Mouse (Mus musculus) c-Kit-positive CD71-positive TER-119-negative erythroid progenitor cells, embryonic 14.5 days (primary cell): Measurements from ENCODE around the gene L3mbtl2.

Source experiments
- DNase-seq: peaks from one replicate; pipeline ENCODE4 v3.0.0-alpha.2; 2013; ENCODE audit warnings: low read depth

L3mbtl2 gene

DNA sequence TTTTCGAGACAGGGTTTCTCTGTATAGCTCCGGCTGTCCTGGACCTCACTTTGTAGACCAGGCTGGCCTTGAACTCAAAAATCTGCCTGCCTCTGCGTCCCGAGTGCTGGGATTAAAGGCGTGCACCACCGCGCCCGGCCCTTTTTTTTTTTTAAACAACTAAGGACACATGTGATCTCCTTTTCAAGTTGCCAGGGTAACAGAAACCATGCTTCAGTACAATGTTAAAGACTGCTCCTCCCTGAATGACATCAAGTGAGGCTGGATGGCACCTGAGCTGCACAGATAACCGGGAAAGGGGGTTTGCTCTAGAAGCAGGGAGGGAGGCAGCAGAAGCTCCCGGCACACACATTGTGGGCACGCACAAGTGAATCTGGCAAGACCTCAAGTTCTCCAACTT, 45.3 kb downstream of the L3mbtl2 start:
- no peak for DNase-seq

DNA sequence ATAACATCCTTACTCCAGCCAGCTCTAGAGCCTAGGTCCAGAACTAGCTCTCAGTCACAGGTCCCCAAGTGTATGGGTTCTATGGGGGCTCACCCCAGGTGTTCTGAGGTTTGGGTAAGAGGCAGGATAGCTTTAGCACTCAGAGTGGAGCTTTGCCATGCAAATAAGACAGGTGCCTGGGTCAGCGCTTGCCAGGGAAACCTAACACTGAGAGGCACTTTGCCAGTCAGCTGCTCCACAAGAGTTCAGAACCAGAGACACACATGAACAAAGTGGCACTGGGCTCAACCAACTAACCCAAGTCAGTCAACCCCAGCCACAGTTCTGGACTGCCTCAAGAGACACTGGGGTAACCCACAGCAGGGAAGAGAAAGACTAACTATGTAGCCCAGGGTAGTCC, 46.0 kb downstream of the L3mbtl2 start:
- DNase-seq, result no peak

DNA sequence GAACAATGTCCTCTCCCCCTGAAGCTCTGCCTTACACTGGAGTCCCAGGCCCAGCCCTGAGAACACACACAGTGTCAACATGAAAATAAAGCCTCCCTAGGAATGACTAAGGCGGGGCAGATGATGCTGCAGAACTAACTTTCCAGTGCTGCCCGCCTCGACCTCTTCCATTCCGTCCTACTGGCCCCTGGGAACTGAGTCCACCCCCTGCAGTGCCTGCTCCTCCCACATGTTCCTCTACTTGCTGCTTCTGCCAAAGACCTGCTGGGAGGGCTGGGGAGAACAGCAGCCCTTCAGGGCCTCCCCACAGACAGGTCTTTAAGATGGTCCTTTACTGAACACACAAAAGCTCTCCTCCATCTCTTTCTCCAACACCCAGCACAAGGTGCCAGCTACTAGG, 47.1 kb downstream of the L3mbtl2 start:
- no peak for DNase-seq

DNA sequence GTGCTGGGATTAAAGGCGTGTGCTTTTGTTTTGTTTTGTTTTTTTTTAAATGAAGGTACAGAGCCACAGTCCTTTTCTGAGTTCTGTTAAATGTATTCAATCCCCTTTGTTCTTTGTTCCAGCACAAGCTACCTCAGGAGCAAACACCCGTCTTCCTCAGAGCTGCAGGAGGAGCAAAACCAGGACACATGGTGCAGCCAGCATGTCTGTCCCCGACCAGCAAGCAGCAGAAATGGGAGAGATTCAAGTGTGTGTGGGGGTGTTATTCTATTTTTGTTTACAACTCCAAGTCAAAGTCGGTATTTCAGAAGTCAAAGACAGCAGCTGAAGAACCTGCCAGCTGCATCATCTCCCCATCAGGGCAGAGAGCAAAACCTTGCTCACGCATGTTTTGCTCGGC, 50.1 kb downstream of the L3mbtl2 start:
- DNase-seq, result no peak

DNA sequence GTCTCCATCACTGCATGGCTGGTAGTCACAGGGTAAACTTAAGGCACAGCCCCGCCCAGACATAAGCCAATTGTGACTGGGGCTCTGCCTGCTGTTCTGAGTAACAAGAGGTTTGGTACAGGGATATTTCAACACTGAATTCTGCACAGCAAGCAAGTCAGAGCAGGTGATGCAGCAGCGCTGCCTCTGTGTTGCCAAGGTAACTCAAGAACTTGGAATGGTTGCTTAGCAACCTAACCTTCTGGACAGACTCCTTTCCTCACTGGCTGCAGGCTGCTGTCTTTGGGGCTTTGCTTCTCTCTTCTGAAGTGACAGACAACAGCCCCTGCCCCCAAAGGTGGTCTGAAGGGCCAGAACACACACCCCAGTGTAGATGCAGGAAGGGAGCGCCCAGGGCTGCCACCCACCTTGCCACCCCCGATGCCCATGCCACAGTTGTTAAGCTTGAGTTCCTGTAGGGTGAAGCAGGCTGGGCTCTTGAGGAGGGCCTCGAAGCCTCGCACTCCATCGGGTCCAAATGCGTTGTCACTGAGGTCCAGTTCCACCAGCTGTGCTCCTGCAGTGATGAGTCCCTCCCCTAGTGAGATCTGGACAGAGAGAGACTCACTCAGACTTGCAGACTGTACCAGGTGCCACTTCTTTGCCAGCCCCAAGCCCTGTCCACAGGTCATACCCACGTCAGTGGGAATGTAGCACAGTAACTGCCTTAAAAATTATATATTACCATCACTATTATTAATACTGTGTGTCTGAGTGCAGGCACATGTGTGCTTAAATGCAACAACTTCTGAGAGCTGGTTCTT, 54.8 kb downstream of the L3mbtl2 start:
- DNase-seq, result no peak

DNA sequence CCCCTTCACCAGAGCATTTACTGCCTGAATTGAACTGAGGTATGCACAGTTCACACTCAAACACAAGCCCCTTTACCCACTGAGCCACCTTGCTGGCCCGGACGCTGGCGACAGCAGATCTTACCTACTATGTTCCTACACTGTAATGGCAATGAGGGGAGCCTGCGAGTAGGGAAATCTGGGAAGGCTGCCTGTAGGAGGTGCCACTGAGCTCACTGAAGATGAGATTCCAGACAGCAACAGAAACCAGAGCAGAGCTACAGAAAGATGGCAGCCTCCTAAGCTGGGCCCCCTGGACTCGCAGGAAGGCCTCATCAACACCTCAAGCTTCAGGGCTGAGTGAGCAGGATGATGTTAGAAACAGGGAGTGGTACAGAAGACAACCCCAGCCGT, 55.4 kb downstream of the L3mbtl2 start:
- no peak for DNase-seq

DNA sequence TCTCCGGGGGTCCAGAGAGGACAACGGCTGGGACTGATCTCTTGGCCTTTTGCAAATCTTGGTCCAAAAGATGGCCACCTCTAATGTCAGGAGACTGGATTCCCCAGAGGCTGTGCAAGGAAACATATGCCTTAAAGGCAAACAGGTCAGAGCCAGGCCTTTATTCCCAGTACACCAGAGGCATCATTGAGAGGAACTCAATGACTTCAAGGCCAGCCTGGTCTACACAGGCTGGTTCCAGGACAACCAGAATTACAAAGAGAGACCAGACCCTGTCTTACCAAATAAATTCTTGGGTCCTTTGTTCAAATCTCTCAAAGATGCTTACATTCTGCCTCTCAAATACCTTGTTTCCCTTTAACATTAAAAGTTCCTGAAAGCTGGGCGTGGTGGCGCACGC, 58.7 kb downstream of the L3mbtl2 start:
- no peak for DNase-seq

DNA sequence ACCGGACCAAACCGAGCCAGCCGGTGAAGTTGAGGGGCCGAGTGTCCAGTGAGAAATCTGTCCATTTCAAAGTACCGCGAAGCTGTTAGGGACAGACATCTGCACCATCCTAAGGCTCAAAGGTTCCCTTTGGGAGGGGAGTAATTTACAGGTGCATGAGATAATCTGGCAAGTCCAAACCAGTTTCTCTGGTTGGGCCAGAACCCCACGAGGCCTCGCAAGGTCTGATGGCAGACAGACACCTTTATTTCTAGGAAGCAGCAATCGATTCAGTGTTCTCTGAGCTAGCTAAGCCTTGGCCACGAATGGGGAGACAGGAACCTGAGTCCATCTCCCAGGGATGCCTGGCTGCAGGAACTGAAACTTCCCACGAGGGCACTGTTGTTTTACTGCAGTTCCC, 60.0 kb downstream of the L3mbtl2 start:
- DNase-seq, result no peak

DNA sequence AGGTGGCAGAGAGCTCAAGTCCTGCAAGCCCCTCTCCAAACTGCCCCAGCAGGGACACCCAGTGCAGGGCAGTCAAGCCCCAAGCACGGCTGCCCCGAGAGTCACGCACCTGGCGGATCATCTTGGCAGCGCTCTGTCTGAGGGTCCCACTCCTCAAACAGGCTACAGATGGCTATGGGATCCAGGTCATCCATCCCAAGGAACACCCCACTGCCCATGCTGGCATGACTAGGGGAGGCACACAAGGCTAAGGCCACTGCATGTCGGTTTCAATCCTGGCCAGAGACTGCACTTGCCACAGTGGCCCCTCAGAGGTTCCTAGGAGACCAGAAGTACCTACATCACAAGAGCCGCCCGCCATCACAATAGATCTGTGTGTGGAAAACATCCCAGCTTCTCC, 62.3 kb downstream of the L3mbtl2 start:
- DNase-seq, result no peak

DNA sequence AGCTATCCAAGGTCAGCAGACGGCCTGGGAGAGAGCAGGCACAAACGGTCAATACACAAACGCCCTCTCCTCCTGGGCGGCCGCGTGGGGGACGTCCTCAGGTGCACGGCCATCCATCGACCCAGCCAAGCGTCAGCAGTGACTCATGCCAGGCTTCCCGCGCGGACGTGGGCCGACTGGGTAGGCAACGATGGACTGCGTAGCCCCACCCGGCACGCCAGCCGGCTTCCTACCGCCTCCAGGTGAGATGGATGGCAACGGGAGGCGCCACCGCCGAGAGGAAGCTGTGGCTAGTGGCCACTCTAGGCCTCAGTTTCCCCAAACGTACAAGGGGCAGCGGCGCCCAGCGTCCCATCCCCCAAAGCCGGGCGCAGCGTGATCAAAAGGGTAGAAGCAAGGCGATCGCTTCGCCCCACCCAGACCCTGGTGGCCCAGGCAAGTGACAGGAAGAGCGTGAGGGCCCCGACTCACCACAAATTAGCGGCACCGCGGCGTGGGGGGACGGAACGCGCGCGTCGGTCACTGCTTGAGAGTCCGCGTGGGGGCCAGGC, 65.6 kb downstream of the L3mbtl2 start:
- no peak for DNase-seq

DNA sequence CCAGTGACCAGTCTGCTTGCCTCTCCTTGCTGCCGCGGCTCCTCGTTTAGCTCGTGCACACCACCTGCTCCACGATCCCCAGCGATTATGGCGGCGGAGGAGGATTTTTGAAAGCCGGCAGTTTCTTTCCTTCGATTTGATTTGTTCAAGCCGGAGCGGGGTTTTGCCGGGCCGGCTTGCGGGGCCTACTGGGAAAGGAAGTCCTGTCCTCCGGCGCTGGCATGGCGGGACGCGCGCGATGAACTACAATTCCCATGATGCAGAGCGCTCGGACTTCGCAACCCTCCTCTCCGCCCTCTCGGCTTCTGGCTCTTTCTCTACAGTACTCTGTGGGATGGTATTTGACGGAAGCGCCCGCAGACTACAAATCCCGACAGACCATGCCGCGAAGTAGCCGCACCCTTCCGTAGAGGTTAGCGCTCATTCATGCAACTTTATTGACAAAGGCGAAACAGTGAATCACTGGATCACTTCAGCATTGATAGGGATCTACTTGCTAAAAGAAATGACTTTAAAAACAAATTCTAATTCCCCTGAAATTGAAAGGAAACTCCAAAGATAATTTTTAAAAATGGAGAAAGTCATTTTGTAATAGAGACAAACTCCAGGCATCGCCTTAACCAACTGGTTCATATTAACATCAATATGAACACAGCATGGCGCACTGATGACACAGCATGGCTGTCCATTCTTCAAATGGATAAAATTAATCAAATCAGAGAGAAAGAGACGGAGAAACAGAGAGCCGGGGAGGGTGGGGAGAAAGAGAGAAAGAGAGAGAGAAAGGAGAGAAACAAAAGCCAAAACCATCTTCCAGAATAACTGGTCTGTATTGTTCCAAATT, 66.3 kb downstream of the L3mbtl2 start:
- peak; percentile 96 for DNase-seq

DNA sequence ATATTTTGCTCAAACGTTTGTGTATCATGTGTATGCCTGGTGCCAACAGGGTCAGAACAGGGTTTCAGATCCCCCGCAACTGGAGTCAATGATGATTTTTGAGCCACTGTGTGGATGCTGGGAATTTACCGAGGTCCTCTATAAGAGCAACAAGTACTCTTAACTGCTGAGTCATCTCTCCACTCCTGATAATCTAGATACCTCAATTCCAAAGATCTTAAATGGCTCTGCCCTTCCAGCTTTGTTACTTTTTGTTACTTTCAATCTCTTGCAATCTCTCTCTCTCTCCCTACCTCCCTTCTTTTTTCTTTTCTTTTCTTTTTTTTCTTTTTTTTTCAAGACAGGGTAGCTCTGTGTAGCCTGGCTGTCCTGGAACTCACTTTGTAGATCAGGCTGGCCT, 71.4 kb downstream of the L3mbtl2 start:
- no peak for DNase-seq
